Comparison of ENCODE assay signal across 29 mouse cellular contexts in the genomic region with DNA sequence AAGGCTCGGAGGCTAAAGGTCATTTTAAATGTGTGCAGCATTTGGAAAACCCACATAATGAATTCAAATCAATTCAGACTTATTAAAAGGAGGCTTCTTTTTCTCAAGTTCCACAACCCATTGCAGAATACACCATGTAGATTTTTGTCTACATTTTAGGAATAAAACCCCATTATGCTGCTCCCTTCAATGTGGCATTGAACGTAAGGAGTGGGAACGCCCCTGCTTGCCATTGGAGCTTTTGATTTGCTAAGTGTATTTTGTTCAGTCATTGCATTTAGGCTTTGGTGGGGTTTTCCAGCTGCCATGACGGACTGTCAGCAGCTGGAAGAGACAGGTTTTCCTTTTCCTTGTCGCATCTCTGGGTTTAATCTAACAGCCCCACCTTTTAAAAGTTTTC.
DNase-seq lines count a peak whose midpoint lies in the region; ATAC-seq and TF ChIP-seq lines count a peak whose summit lies in the region.
"Had no signal": no experiment of that assay in that cellular context is flagged by ENCODE, and none has a peak within 500 bp of the region (broad histone marks: within the 10 kb centered on the region; RNA-seq: fewer than 3 reads in every experiment).

No protein-coding gene starts in this region.

- no peak overlapping the region for H3K27ac ChIP-seq in forebrain, embryonic 12.5 days
- no peak overlapping the region for H3K27ac ChIP-seq in forebrain, postnatal 0 days (ENCODE audit: low read depth, low read length)
- no peak overlapping the region for H3K27ac ChIP-seq in hindbrain, embryonic 11.5 days (ENCODE audit: low read depth, low read length)
- H3K27ac ChIP-seq in hindbrain, embryonic 13.5 days: no peak overlapping the region
- H3K27ac ChIP-seq: embryonic facial prominence, embryonic 10.5 days; embryonic facial prominence, embryonic 13.5 days; heart, embryonic 15.5 days; hindbrain, embryonic 12.5 days had no signal

- WGBS in forebrain, embryonic 12.5 days: 37% methylated on average over 5 of the region's 5 CpGs
- 38% methylated on average over 5 of the region's 5 CpGs for WGBS in forebrain, postnatal 0 days
- WGBS in hindbrain, embryonic 11.5 days: 59% methylated on average over 5 of the region's 5 CpGs
- WGBS in hindbrain, embryonic 13.5 days: 49% methylated on average over 5 of the region's 5 CpGs

- no peak overlapping the region for H3K4me3 ChIP-seq in forebrain, embryonic 12.5 days (replicated peaks)
- H3K4me3 ChIP-seq in forebrain, postnatal 0 days (ENCODE audit: low read depth, low read length): no peak overlapping the region
- H3K4me3 ChIP-seq in hindbrain, embryonic 11.5 days (ENCODE audit: low read depth, low read length): no peak overlapping the region
- no peak overlapping the region for H3K4me3 ChIP-seq in hindbrain, embryonic 13.5 days
- H3K4me3 ChIP-seq: embryonic facial prominence, embryonic 10.5 days; embryonic facial prominence, embryonic 13.5 days; erythroblast, embryonic 14.5 days; heart, embryonic 12.5 days; heart, embryonic 15.5 days; hindbrain, embryonic 12.5 days had no signal

- DNase-seq in forebrain, postnatal 0 days: no peak
- DNase-seq in hindbrain, embryonic 11.5 days (ENCODE audit: low spot score): no peak
- peak; percentile 18 for DNase-seq in ES-CJ7 (ENCODE audit: low read depth, low spot score)
- peak; percentile 26 for DNase-seq in ZHBTc4 (ENCODE audit: low read depth, low spot score)
- no peak for DNase-seq in cerebellum, adult 18-20 months
- DNase-seq: adrenal gland, postnatal 10 days; adrenal gland, postnatal 36 days; B cell, adult 2 months; cerebellum, adult 2 months; cerebellum, postnatal 10 days; cerebellum, postnatal 36 days; embryo, embryonic 11 days; gastrocnemius, postnatal 25 days; heart, adult 18-20 months; heart, postnatal 10 days; heart, postnatal 36 days; kidney, adult 18-20 months had no signal

- H3K9me3 ChIP-seq in forebrain, embryonic 12.5 days: no peaks in the 10 kb centered on the region
- no peaks in the 10 kb centered on the region for H3K9me3 ChIP-seq in forebrain, postnatal 0 days (ENCODE audit: low read length)
- H3K9me3 ChIP-seq in hindbrain, embryonic 11.5 days (ENCODE audit: control insufficient read depth, low read length): no peaks in the 10 kb centered on the region
- H3K9me3 ChIP-seq in hindbrain, embryonic 13.5 days: no peaks in the 10 kb centered on the region
- H3K9me3 ChIP-seq: embryonic facial prominence, embryonic 10.5 days; embryonic facial prominence, embryonic 13.5 days; heart, embryonic 12.5 days; heart, embryonic 15.5 days; hindbrain, embryonic 12.5 days had no signal

- no peak overlapping the region for H3K4me2 ChIP-seq in forebrain, embryonic 12.5 days
- H3K4me2 ChIP-seq in forebrain, postnatal 0 days (ENCODE audit: low read depth): no peak overlapping the region
- H3K4me2 ChIP-seq in hindbrain, embryonic 11.5 days (replicated peaks; ENCODE audit: low read depth, low read length): no peak overlapping the region
- no peak overlapping the region for H3K4me2 ChIP-seq in hindbrain, embryonic 13.5 days
- H3K4me2 ChIP-seq: embryonic facial prominence, embryonic 13.5 days; heart, embryonic 12.5 days; heart, embryonic 15.5 days; hindbrain, embryonic 12.5 days had no signal

- TF ChIP-seq CTCF in forebrain, postnatal 0 days (IDR thresholded peaks at IDR 0.05; ENCODE audit: low read depth): no peak

- H3K4me1 ChIP-seq in forebrain, embryonic 12.5 days: peaks cover 15% of the 10 kb centered on the region; the same call in 1 of the 2 replicates
- no peaks in the 10 kb centered on the region for H3K4me1 ChIP-seq in forebrain, postnatal 0 days (ENCODE audit: insufficient read depth)
- H3K4me1 ChIP-seq in hindbrain, embryonic 11.5 days (replicated peaks; ENCODE audit: control insufficient read depth, insufficient read depth, low read length): no peaks in the 10 kb centered on the region
- H3K4me1 ChIP-seq in hindbrain, embryonic 13.5 days (replicated peaks): peaks cover 9% of the 10 kb centered on the region

- no peaks in the 10 kb centered on the region for H3K27me3 ChIP-seq in forebrain, embryonic 12.5 days
- H3K27me3 ChIP-seq in forebrain, postnatal 0 days (ENCODE audit: insufficient read depth, low read length): no peaks in the 10 kb centered on the region
- H3K27me3 ChIP-seq in hindbrain, embryonic 11.5 days (ENCODE audit: control insufficient read depth, insufficient read depth, low read length): no peaks in the 10 kb centered on the region
- no peaks in the 10 kb centered on the region for H3K27me3 ChIP-seq in hindbrain, embryonic 13.5 days
- H3K27me3 ChIP-seq: CH12.LX; embryonic facial prominence, embryonic 13.5 days; heart, embryonic 12.5 days; heart, embryonic 15.5 days; hindbrain, embryonic 12.5 days had no signal

- ATAC-seq in forebrain, embryonic 12.5 days (ENCODE audit: low FRiP score): 0 out of 2 replicates have a peak, but pooled peaks have one; percentile 44
- no peak for ATAC-seq in forebrain, postnatal 0 days
- peak; percentile 72 for ATAC-seq in hindbrain, embryonic 11.5 days (ENCODE audit: low FRiP score)
- no peak for ATAC-seq in hindbrain, embryonic 13.5 days (ENCODE audit: low FRiP score)
- ATAC-seq: hindbrain, embryonic 16.5 days; inflammation-experienced regulatory T-cells, adult 6 months; intestine, embryonic 16.5 days had no signal

- H3K9ac ChIP-seq in forebrain, embryonic 12.5 days: no peak overlapping the region
- no peak overlapping the region for H3K9ac ChIP-seq in forebrain, postnatal 0 days
- H3K9ac ChIP-seq in hindbrain, embryonic 11.5 days (ENCODE audit: low read depth, low read length): no peak overlapping the region
- H3K9ac ChIP-seq in hindbrain, embryonic 13.5 days: no peak overlapping the region
- H3K9ac ChIP-seq: embryonic facial prominence, embryonic 13.5 days; heart, embryonic 12.5 days; heart, embryonic 15.5 days; hindbrain, embryonic 12.5 days had no signal

- no peaks in the 10 kb centered on the region for H3K36me3 ChIP-seq in forebrain, embryonic 12.5 days (replicated peaks)
- no peaks in the 10 kb centered on the region for H3K36me3 ChIP-seq in forebrain, postnatal 0 days (ENCODE audit: insufficient read depth)
- no peaks in the 10 kb centered on the region for H3K36me3 ChIP-seq in hindbrain, embryonic 11.5 days (ENCODE audit: control insufficient read depth, insufficient read depth, low read length)
- no peaks in the 10 kb centered on the region for H3K36me3 ChIP-seq in hindbrain, embryonic 13.5 days
- H3K36me3 ChIP-seq: embryonic facial prominence, embryonic 10.5 days; embryonic facial prominence, embryonic 13.5 days; heart, embryonic 12.5 days; heart, embryonic 15.5 days; hindbrain, embryonic 12.5 days had no signal

Comparison
In these comparisons a context has a peak if more than half of its experiments do, and no peak if none do; other contexts are left out.
1. ATAC-seq: peak in forebrain, embryonic 12.5 days (single experiment) and hindbrain, embryonic 11.5 days (single experiment); none in forebrain, postnatal 0 days (single experiment) and hindbrain, embryonic 13.5 days (single experiment).
2. DNase-seq: peak in ES-CJ7 (single experiment) and ZHBTc4 (single experiment); none in forebrain, postnatal 0 days (single experiment), hindbrain, embryonic 11.5 days (single experiment) and cerebellum, adult 18-20 months (0 of 2).